Mouse (Mus musculus) embryonic facial prominence, embryonic 15.5 days (tissue): ENCODE measurements at regions not wholly inside any gene's neighbourhood (a gene's known extent, or its start where the extent isn't known, plus 50 kb on each side); places are given as distances from the start of the nearest gene placed in this dataset.
"Not testable (repeated sequence)": the region's sequence is repeated elsewhere in the genome, so short reads cannot be mapped to it uniquely, and the experiment has no call there.

Source experiments
- ATAC-seq: fragments of 200-750 bp; cut with Nextera tagmentation; 2 replicates; pipeline ENCODE4 v1.8.0; 2017; ENCODE audit warnings: low read depth, moderate TSS enrichment; ENCODE audit not compliant: insufficient number of reproducible peaks, low FRiP score, low TSS enrichment
- H3K27ac ChIP-seq: fragments of 300-500 bp; sonication (generic); replicated peaks from 2 replicates; pipeline ENCODE4 v1.5.1; 2015; ENCODE audit warnings: mild to moderate bottlenecking, inconsistent platforms
- H3K27me3 ChIP-seq: fragments of 300-500 bp; sonication (generic); 2 replicates; pipeline ENCODE4 v1.6.1; 2015; ENCODE audit warnings: inconsistent platforms
- H3K36me3 ChIP-seq: fragments of 300-500 bp; sonication (generic); 2 replicates; pipeline ENCODE4 v1.6.1; 2015; ENCODE audit warnings: mild to moderate bottlenecking, inconsistent platforms
- H3K4me1 ChIP-seq: fragments of 300-500 bp; sonication (generic); 2 replicates; pipeline ENCODE4 v1.6.1; 2015; ENCODE audit warnings: inconsistent platforms
- H3K4me2 ChIP-seq: fragments of 300-500 bp; sonication (generic); replicated peaks from 2 replicates; pipeline ENCODE4 v1.6.1; 2015; ENCODE audit warnings: mild to moderate bottlenecking, inconsistent platforms
- H3K4me3 ChIP-seq: fragments of 300-500 bp; sonication (generic); replicated peaks from 2 replicates; pipeline ENCODE4 v1.5.1; 2015; ENCODE audit warnings: mild to moderate bottlenecking, inconsistent platforms
- H3K9ac ChIP-seq: fragments of 300-500 bp; sonication (generic); 2 replicates; pipeline ENCODE4 v1.6.1; 2015; ENCODE audit warnings: inconsistent platforms
- H3K9me3 ChIP-seq: fragments of 300-500 bp; sonication (generic); replicated peaks from 2 replicates; pipeline ENCODE4 v1.6.1; 2016; ENCODE audit warnings: inconsistent platforms
- WGBS: fragments of 180-500 bp; shearing (Covaris S2); methylation state at CpG from one replicate; pipeline ENCODE4 v1.1.7; 2015; 5-methylcytosine and 5-hydroxymethylcytosine counted together

DNA sequence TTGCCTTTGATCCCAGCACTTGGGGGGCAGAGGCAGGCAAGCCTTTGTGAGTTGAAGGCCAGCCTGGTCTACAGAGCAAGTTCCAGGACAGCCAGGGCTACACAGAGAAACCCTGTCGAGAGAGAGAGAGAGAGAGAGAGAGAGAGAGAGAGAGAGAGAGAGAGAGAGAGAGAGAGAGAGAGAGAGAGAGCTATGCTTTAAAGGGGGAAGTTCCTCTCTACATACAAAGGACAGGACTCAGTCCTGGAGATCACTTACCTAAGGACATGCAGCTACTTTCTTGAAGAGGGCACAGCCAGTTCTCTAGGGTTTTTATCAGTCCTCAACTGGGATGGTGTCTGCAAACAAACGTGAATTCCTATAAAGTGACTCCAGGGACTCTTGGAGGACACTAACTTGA lies 92.3 kb downstream of the Otx2 start:
- H3K4me3 ChIP-seq, H3K27ac ChIP-seq, H3K36me3 ChIP-seq, H3K9me3 ChIP-seq, H3K27me3 ChIP-seq, ATAC-seq, H3K9ac ChIP-seq, H3K4me1 ChIP-seq, H3K4me2 ChIP-seq: not testable (repeated sequence)
- 16% methylated on average over 1 of the region's 2 CpGs for WGBS

- H3K4me3 ChIP-seq = no peak overlapping the region
- H3K27ac ChIP-seq = no peak overlapping the region
- no peaks in the 10 kb centered on the region for H3K36me3 ChIP-seq
- H3K4me2 ChIP-seq = no peak overlapping the region
- ATAC-seq = no peak
- H3K9ac ChIP-seq = no peak overlapping the region
- H3K4me1 ChIP-seq = no peaks in the 10 kb centered on the region
- no peaks in the 10 kb centered on the region for H3K27me3 ChIP-seq
- 25% methylated on average over 9 of the region's 9 CpGs for WGBS
- H3K9me3 ChIP-seq = no peaks in the 10 kb centered on the region
Measured at GRCm38 (mm10) chr14:48580396-48580795, 93.2 kb downstream of the Otx2 start.

GRCm38 (mm10) chr14:48579985-48580384 lies 93.6 kb downstream of the Otx2 start:
- Histone ChIP-seq H3K4me2 (no peak overlapping the region), H3K4me1 (no peaks in the 10 kb centered on the region), H3K4me3 (no peak overlapping the region), H3K9ac (no peak overlapping the region), H3K9me3 (no peaks in the 10 kb centered on the region), H3K36me3 (no peaks in the 10 kb centered on the region), H3K27me3 (no peaks in the 10 kb centered on the region), H3K27ac (no peak overlapping the region)
- no peak for ATAC-seq
- WGBS = 72% methylated on average over 5 of the region's 5 CpGs
